19 mouse cellular contexts compared by ENCODE assay signal in the genomic region with DNA sequence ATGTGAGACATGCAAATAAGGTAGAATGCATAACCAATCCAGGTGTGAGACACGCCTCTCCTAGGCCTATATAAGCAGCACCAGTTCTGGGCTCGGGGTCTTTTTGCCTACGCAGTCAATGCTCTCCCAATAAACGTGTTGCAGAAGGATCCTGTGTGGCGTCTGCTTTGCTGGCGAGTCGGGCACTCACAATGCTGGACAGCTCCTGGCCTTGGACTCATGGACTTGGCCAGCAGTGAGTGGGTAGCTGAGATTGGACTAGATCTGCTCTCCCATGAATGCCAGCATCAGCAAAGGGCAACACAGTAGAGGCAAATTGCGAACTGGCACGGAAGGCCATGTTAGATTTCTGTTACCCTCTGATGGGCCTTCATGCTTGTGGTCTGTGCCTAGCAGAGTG. TPM values are rescaled to one million over a fixed set of nuclear protein-coding genes. Genes with fewer than 3 reads are reported as not detected.
"Had no signal": no experiment of that assay in that cellular context is flagged by ENCODE, and none has a peak within 500 bp of the region (broad histone marks: within the 10 kb centered on the region; RNA-seq: fewer than 3 reads in every experiment).

No protein-coding gene starts in this region.

RNA-seq across cellular contexts. Expression of gene Vmn1r233, which starts 51.8 kb away (rescaled TPM):
- polyA plus RNA-seq: cortical plate, adult 2 months; embryonic facial prominence, embryonic 10.5 days; embryonic facial prominence, embryonic 11.5 days; embryonic facial prominence, embryonic 12.5 days; embryonic facial prominence, embryonic 13.5 days; embryonic facial prominence, embryonic 14.5 days; embryonic facial prominence, embryonic 15.5 days; erythroblast, embryonic 14.5 days; forebrain, embryonic 10.5 days; forebrain, embryonic 11.5 days; forebrain, embryonic 12.5 days; forebrain, embryonic 13.5 days; forebrain, embryonic 14.5 days; forebrain, embryonic 15.5 days; forebrain, embryonic 16.5 days; forebrain, postnatal 0 days; frontal cortex, adult 2 months; gonadal fat pad, adult 2 months; heart, adult 2 months had no signal
